11 mouse cellular contexts compared by ENCODE assay signal in the genomic region with DNA sequence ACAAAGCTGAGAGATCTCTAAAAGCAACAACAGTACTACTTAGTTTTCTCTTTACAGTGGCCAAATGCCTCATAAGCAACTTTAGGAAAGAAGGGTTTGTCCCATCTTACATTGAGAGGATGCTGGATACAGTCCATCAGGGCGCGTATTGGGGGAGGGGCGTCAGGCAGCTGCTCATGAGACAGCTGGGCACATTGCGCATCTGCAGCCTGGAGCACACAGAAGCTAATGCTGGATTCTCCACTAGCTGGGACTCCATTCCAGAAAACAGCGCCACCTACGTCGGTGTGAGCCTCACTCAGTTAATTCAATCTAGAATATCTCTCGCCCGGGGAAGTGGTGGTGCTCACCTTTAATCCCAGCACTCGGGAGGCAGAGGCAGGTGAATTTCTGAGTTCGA.
DNase-seq lines count a peak whose midpoint lies in the region; ATAC-seq lines count a peak whose summit lies in the region.
"Had no signal": no experiment of that assay in that cellular context is flagged by ENCODE, and none has a peak within 500 bp of the region (broad histone marks: within the 10 kb centered on the region; RNA-seq: fewer than 3 reads in every experiment).

No protein-coding gene starts in this region.

- H3K27me3 ChIP-seq in heart, embryonic 12.5 days (replicated peaks), result no peaks in the 10 kb centered on the region
- no peaks in the 10 kb centered on the region for H3K27me3 ChIP-seq in lung, embryonic 15.5 days
- no peaks in the 10 kb centered on the region for H3K27me3 ChIP-seq in hindbrain, embryonic 11.5 days (ENCODE audit: control insufficient read depth, insufficient read depth, low read length)
- H3K27me3 ChIP-seq: intestine, embryonic 15.5 days had no signal

- no peaks in the 10 kb centered on the region for H3K36me3 ChIP-seq in heart, embryonic 12.5 days
- no peaks in the 10 kb centered on the region for H3K36me3 ChIP-seq in lung, embryonic 15.5 days
- H3K36me3 ChIP-seq in hindbrain, embryonic 11.5 days (ENCODE audit: control insufficient read depth, insufficient read depth, low read length), result no peaks in the 10 kb centered on the region
- H3K36me3 ChIP-seq: forebrain, embryonic 10.5 days; intestine, embryonic 15.5 days had no signal

- DNase-seq in heart, adult 8-10 months (ENCODE audit: low spot score), result no peak
- DNase-seq in lung, adult 18-20 months, result no peak
- peak; percentile 80 for DNase-seq in R1 (ENCODE audit: low read depth, low spot score)
- peak; percentile 12 to 60 for DNase-seq in lung, postnatal 4 days
- DNase-seq in hindbrain, embryonic 11.5 days (ENCODE audit: low spot score), result no peak
- DNase-seq: embryo, embryonic 11 days; liver, postnatal 0 days had no signal

- H3K4me1 ChIP-seq in heart, embryonic 12.5 days (replicated peaks), result peaks cover 15% of the 10 kb centered on the region
- no peaks in the 10 kb centered on the region for H3K4me1 ChIP-seq in lung, embryonic 15.5 days
- H3K4me1 ChIP-seq in hindbrain, embryonic 11.5 days (replicated peaks; ENCODE audit: control insufficient read depth, insufficient read depth, low read length), result no peaks in the 10 kb centered on the region
- H3K4me1 ChIP-seq: intestine, embryonic 15.5 days had no signal

- no peak for ATAC-seq in heart, embryonic 12.5 days (ENCODE audit: insufficient number of reproducible peaks, low FRiP score)
- ATAC-seq in lung, embryonic 15.5 days (ENCODE audit: borderline replicate concordance, extremely low read depth, low FRiP score, low TSS enrichment), result peak; percentile 55; the same call in 1 of the 2 replicates
- ATAC-seq in hindbrain, embryonic 11.5 days (ENCODE audit: low FRiP score), result no peak
- ATAC-seq: intestine, embryonic 15.5 days; liver, postnatal 0 days had no signal

- peak overlapping the region; percentile 51; the same call in 1 of the 2 replicates for H3K27ac ChIP-seq in heart, embryonic 12.5 days (ENCODE audit: poor library complexity, severe bottlenecking)
- H3K27ac ChIP-seq in lung, embryonic 15.5 days, result no peak overlapping the region
- H3K27ac ChIP-seq in hindbrain, embryonic 11.5 days (ENCODE audit: low read depth, low read length), result no peak overlapping the region
- H3K27ac ChIP-seq: forebrain, embryonic 10.5 days; intestine, embryonic 15.5 days had no signal

- 69% methylated on average over 11 of the region's 11 CpGs for WGBS in heart, embryonic 12.5 days
- 76% methylated on average over 11 of the region's 11 CpGs for WGBS in lung, embryonic 15.5 days
- 73% methylated on average over 11 of the region's 11 CpGs for WGBS in hindbrain, embryonic 11.5 days

- H3K4me2 ChIP-seq in heart, embryonic 12.5 days, result no peak overlapping the region
- no peak overlapping the region for H3K4me2 ChIP-seq in lung, embryonic 15.5 days
- H3K4me2 ChIP-seq in hindbrain, embryonic 11.5 days (replicated peaks; ENCODE audit: low read depth, low read length), result no peak overlapping the region
- H3K4me2 ChIP-seq: intestine, embryonic 15.5 days had no signal

- H3K4me3 ChIP-seq in heart, embryonic 12.5 days, result no peak overlapping the region
- H3K4me3 ChIP-seq in lung, embryonic 15.5 days, result no peak overlapping the region
- no peak overlapping the region for H3K4me3 ChIP-seq in hindbrain, embryonic 11.5 days (ENCODE audit: low read depth, low read length)
- H3K4me3 ChIP-seq: forebrain, embryonic 10.5 days; intestine, embryonic 15.5 days had no signal

- H3K9ac ChIP-seq in heart, embryonic 12.5 days, result no peak overlapping the region
- no peak overlapping the region for H3K9ac ChIP-seq in lung, embryonic 15.5 days
- H3K9ac ChIP-seq in hindbrain, embryonic 11.5 days (ENCODE audit: low read depth, low read length), result no peak overlapping the region
- H3K9ac ChIP-seq: intestine, embryonic 15.5 days; liver, postnatal 0 days had no signal

- no peaks in the 10 kb centered on the region for H3K9me3 ChIP-seq in heart, embryonic 12.5 days (replicated peaks)
- H3K9me3 ChIP-seq in lung, embryonic 15.5 days, result no peaks in the 10 kb centered on the region
- no peaks in the 10 kb centered on the region for H3K9me3 ChIP-seq in hindbrain, embryonic 11.5 days (ENCODE audit: control insufficient read depth, low read length)
- H3K9me3 ChIP-seq: forebrain, embryonic 10.5 days; intestine, embryonic 15.5 days had no signal

Comparison
In these comparisons a context has a peak if more than half of its experiments do, and no peak if none do; other contexts are left out.
1. DNase-seq: peak in R1 (single experiment) and lung, postnatal 4 days (2 of 2); none in heart, adult 8-10 months (single experiment), lung, adult 18-20 months (0 of 2) and hindbrain, embryonic 11.5 days (single experiment).